Mouse (Mus musculus) Muller cell, postnatal 12 days (primary cell): ENCODE measurements at regions not wholly inside any gene's neighbourhood (a gene's known extent, or its start where the extent isn't known, plus 50 kb on each side); places are given as distances from the start of the nearest gene placed in this dataset.

Source experiments
- DNase-seq: peaks from one replicate; pipeline ENCODE4 v3.0.0-alpha.2; 2015; ENCODE audit errors: inconsistent ontology term

GRCm38 (mm10) chr5:133569096-133569495 is 530.4 kb upstream of the Castor2 start:
- no peak for DNase-seq

GRCm38 (mm10) chr5:133566506-133566905 is 533.0 kb upstream of the Castor2 start:
- DNase-seq = peak; percentile 12

- no peak for DNase-seq
Observed at GRCm38 (mm10) chr5:133550657-133551056, 548.9 kb upstream of the Castor2 start.

- no peak for DNase-seq
Observed at GRCm38 (mm10) chr5:133542217-133542616, 557.3 kb upstream of the Castor2 start.

GRCm38 (mm10) chr5:133532678-133533077 is 566.8 kb upstream of the Castor2 start:
- no peak for DNase-seq

- DNase-seq = peak; percentile 42
Observed at GRCm38 (mm10) chr5:133505661-133506060, 593.9 kb upstream of the Castor2 start.

- peak; percentile 77 for DNase-seq
Observed at GRCm38 (mm10) chr5:133487806-133488290, 611.7 kb upstream of the Castor2 start.

- peak; percentile 87 for DNase-seq
Observed at GRCm38 (mm10) chr5:133482291-133483086, 617.0 kb upstream of the Castor2 start.

- no peak for DNase-seq
Observed at GRCm38 (mm10) chr5:133479205-133479604, 620.3 kb upstream of the Castor2 start.

- peak; percentile 65 for DNase-seq
Observed at GRCm38 (mm10) chr5:133453349-133454049, 646.0 kb upstream of the Castor2 start.

GRCm38 (mm10) chr5:133449926-133450325 is 649.6 kb upstream of the Castor2 start:
- DNase-seq = peak; percentile 83

- DNase-seq = no peak
Observed at GRCm38 (mm10) chr5:133400826-133401225, 698.7 kb upstream of the Castor2 start.

- no peak for DNase-seq
Observed at GRCm38 (mm10) chr5:133389896-133390295, 709.6 kb upstream of the Castor2 start.

- no peak for DNase-seq
Observed at GRCm38 (mm10) chr5:133389023-133389840, 710.3 kb upstream of the Castor2 start.

- no peak for DNase-seq
Observed at GRCm38 (mm10) chr5:133385374-133386349, 713.8 kb upstream of the Castor2 start.

- peak; percentile 14 for DNase-seq
Observed at GRCm38 (mm10) chr5:133365771-133366170, 733.7 kb upstream of the Castor2 start.

- DNase-seq = no peak
Observed at GRCm38 (mm10) chr5:133347516-133347915, 752.0 kb upstream of the Castor2 start.

GRCm38 (mm10) chr5:133341973-133342372 is 757.5 kb upstream of the Castor2 start:
- DNase-seq = no peak

- DNase-seq = peak; percentile 67
Observed at GRCm38 (mm10) chr5:133320626-133321025, 777.5 kb upstream of the Auts2 start.

GRCm38 (mm10) chr5:133320206-133320605 is 777.1 kb upstream of the Auts2 start:
- DNase-seq = peak; percentile 76

GRCm38 (mm10) chr5:133314031-133314430 is 770.9 kb upstream of the Auts2 start:
- DNase-seq = no peak
